Mouse (Mus musculus) heart, adult 2 months (tissue): ENCODE data around the gene Ints5.

Source experiments
- CTCF ChIP-seq: fragments of 200-600 bp; IDR thresholded peaks from 2 replicates; pipeline ENCODE4 v1.8.1; 2022; ENCODE audit warnings: antibody characterized with exemption, mild to moderate bottlenecking, moderate library complexity
- EP300 ChIP-seq: fragments of 200-500 bp; IDR thresholded peaks from 2 replicates; pipeline ENCODE4 v1.6.1; 2011; ENCODE audit warnings: low read depth, low read length, control low read depth; ENCODE audit not compliant: insufficient read depth

- TF ChIP-seq EP300, result no peak
- no peak for TF ChIP-seq CTCF
Measured at GRCm38 (mm10) chr19:8895397-8895960, 2.7 kb downstream of the Ints5 start.
